Mouse (Mus musculus) ES-Bruce4 (cell line): Measurements from ENCODE around the gene Nacc2. TPM values are rescaled to one million over a fixed set of nuclear protein-coding genes. Genes with fewer than 3 reads are reported as not detected.

Source experiments
- H3K27ac ChIP-seq: 2 replicates; pipeline ENCODE4 v1.5.1; 2012; ENCODE audit warnings: low read length, inconsistent platforms; ENCODE audit not compliant: insufficient read depth
- H3K27me3 ChIP-seq: 2 replicates; pipeline ENCODE4 v1.6.1; 2012; ENCODE audit warnings: mild to moderate bottlenecking, low read length, inconsistent platforms; ENCODE audit not compliant: control insufficient read depth, poor library complexity, insufficient read depth, severe bottlenecking
- H3K36me3 ChIP-seq: 2 replicates; pipeline ENCODE4 v1.6.1; 2012; ENCODE audit warnings: inconsistent platforms, mild to moderate bottlenecking, low read length, moderate library complexity; ENCODE audit not compliant: control insufficient read depth, poor library complexity, insufficient read depth, severe bottlenecking
- H3K4me1 ChIP-seq: one replicate; pipeline ENCODE4 v1.8.1; 2011; ENCODE audit warnings: low read length; ENCODE audit not compliant: control insufficient read depth, insufficient read depth
- H3K4me3 ChIP-seq: 2 replicates; pipeline ENCODE4 v1.5.1; 2011; ENCODE audit warnings: low read depth, mild to moderate bottlenecking, low read length
- H3K9ac ChIP-seq: 2 replicates; pipeline ENCODE4 v1.6.1; 2012; ENCODE audit warnings: low read depth, mild to moderate bottlenecking, inconsistent platforms; ENCODE audit not compliant: poor library complexity, severe bottlenecking
- H3K9me3 ChIP-seq: replicated peaks from 2 replicates; pipeline ENCODE4 v1.6.1; 2012; ENCODE audit warnings: mild to moderate bottlenecking, low read length, inconsistent platforms; ENCODE audit not compliant: control insufficient read depth, poor library complexity, insufficient read depth, severe bottlenecking
- CTCF ChIP-seq: IDR thresholded peaks from one replicate; pipeline ENCODE4 v1.8.1; 2011; ENCODE audit warnings: low read depth, low read length
- EP300 ChIP-seq: IDR thresholded peaks from 2 replicates; pipeline ENCODE4 v1.6.1; 2011; ENCODE audit warnings: low read depth, low read length; ENCODE audit not compliant: insufficient read depth
- POLR2A ChIP-seq: IDR thresholded peaks from one replicate; pipeline ENCODE4 v1.8.1; 2011; ENCODE audit warnings: low read length; ENCODE audit not compliant: insufficient read depth
- polyA plus RNA-seq: library from polyadenylated mRNA; stranded (reverse); fragments of >200 nt; gene quantifications from 2 replicates; pipeline ENCODE4 v1.2.4, GENCODE M21; 2011; ENCODE audit warnings: low read depth; ENCODE audit not compliant: missing spikeins, insufficient read depth, insufficient read length

Nacc2 gene
- polyA plus RNA-seq, 1 experiment: 4.0 TPM

- H3K9me3 ChIP-seq: no peaks in the 10 kb centered on the region
- no peak overlapping the region for H3K27ac ChIP-seq
- H3K36me3 ChIP-seq: no peaks in the 10 kb centered on the region
- no peaks in the 10 kb centered on the region for H3K27me3 ChIP-seq
- no peak overlapping the region for H3K4me3 ChIP-seq
- no peak for TF ChIP-seq CTCF
- no peak for TF ChIP-seq POLR2A
- no peak for TF ChIP-seq EP300
- H3K9ac ChIP-seq: no peak overlapping the region
- H3K4me1 ChIP-seq: peaks cover 2% of the 10 kb centered on the region
Observed at GRCm38 (mm10) chr2:26099260-26099659, 23.8 kb downstream of the Nacc2 start.

DNA sequence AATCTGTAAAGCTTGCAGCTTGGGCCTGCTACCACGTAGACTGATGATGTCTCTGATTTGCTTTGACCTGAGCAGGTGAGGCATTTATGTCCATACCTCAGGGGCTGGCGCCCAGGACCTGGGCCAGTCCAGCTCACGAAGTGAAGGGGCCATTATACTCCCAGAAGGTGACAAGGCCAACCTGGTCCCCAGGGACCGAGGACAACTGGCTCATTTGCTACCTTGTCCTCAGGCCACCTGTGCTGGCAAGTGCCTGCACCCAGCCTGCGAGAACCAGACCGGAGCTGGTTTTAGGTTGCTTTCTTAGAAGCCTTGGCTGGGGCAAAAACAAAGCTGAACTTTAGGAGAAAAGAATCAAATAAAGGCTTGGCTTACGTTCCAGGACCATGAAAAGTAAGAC, 29.1 kb downstream of the Nacc2 start:
- no peaks in the 10 kb centered on the region for H3K9me3 ChIP-seq
- H3K27ac ChIP-seq: no peak overlapping the region
- H3K9ac ChIP-seq: no peak overlapping the region
- no peaks in the 10 kb centered on the region for H3K27me3 ChIP-seq
- H3K4me3 ChIP-seq: no peak overlapping the region
- TF ChIP-seq CTCF (no peak), POLR2A (no peak), EP300 (no peak)
- H3K4me1 ChIP-seq: peaks cover 2% of the 10 kb centered on the region
- H3K36me3 ChIP-seq: no peaks in the 10 kb centered on the region

- Histone ChIP-seq H3K36me3 (no peaks in the 10 kb centered on the region), H3K9ac (peak overlapping the region; percentile 61), H3K27me3 (no peaks in the 10 kb centered on the region), H3K4me3 (peak overlapping the region; percentile 68), H3K9me3 (no peaks in the 10 kb centered on the region), H3K27ac (no peak overlapping the region), H3K4me1 (no peaks in the 10 kb centered on the region)
- TF ChIP-seq CTCF (no peak), EP300 (no peak), POLR2A (no peak)
Observed at GRCm38 (mm10) chr2:26091771-26092393, 31.1 kb downstream of the Nacc2 start.

- H3K9ac ChIP-seq: peak overlapping the region; percentile 61
- no peaks in the 10 kb centered on the region for H3K27me3 ChIP-seq
- H3K27ac ChIP-seq: no peak overlapping the region
- TF ChIP-seq POLR2A (no peak), EP300 (0 out of 2 replicates have a peak, but pooled peaks have one; percentile 15)
- peak overlapping the region; percentile 68 for H3K4me3 ChIP-seq
- H3K9me3 ChIP-seq: no peaks in the 10 kb centered on the region
- no peaks in the 10 kb centered on the region for H3K36me3 ChIP-seq
- H3K4me1 ChIP-seq: no peaks in the 10 kb centered on the region
Observed at GRCm38 (mm10) chr2:26090876-26091770, 31.9 kb downstream of the Nacc2 start.

- no peaks in the 10 kb centered on the region for H3K36me3 ChIP-seq
- H3K9me3 ChIP-seq: no peaks in the 10 kb centered on the region
- no peak for TF ChIP-seq EP300
- TF ChIP-seq CTCF: no peak
- TF ChIP-seq POLR2A: no peak
- no peak overlapping the region for H3K4me3 ChIP-seq
- H3K4me1 ChIP-seq: no peaks in the 10 kb centered on the region
- no peak overlapping the region for H3K27ac ChIP-seq
- no peaks in the 10 kb centered on the region for H3K27me3 ChIP-seq
- H3K9ac ChIP-seq: no peak overlapping the region
Observed at GRCm38 (mm10) chr2:26089005-26089404, 34.0 kb downstream of the Nacc2 start.
